Mouse (Mus musculus) stomach, embryonic 16.5 days (tissue): ENCODE results near the gene Bahcc1. TPM values are rescaled to one million over a fixed set of nuclear protein-coding genes. Genes with fewer than 3 reads are reported as not detected.
A peak's percentile ranks its signal among the peaks of the same experiment; 100 is the strongest.

Source experiments
- ATAC-seq: fragments of 200-750 bp; cut with Nextera tagmentation; 2 replicates; pipeline ENCODE4 v1.8.0; 2017; ENCODE audit warnings: moderate number of reproducible peaks, moderate TSS enrichment; ENCODE audit not compliant: insufficient read depth, low FRiP score
- H3K27ac ChIP-seq: fragments of 300-500 bp; sonication (generic); 2 replicates; pipeline ENCODE4 v1.5.1; 2014; ENCODE audit warnings: low read length
- H3K27me3 ChIP-seq: fragments of 300-500 bp; sonication (generic); 2 replicates; pipeline ENCODE4 v1.6.1; 2014; ENCODE audit warnings: low read length, control low read depth, mixed read lengths; ENCODE audit not compliant: control insufficient read depth, insufficient read depth
- H3K36me3 ChIP-seq: fragments of 300-500 bp; sonication (generic); 2 replicates; pipeline ENCODE4 v1.6.1; 2014; ENCODE audit warnings: low read length; ENCODE audit not compliant: control insufficient read depth, insufficient read depth
- H3K4me1 ChIP-seq: fragments of 300-500 bp; sonication (generic); 2 replicates; pipeline ENCODE4 v1.6.1; 2014; ENCODE audit warnings: low read length, control low read depth, mixed read lengths; ENCODE audit not compliant: control insufficient read depth, insufficient read depth
- H3K4me2 ChIP-seq: fragments of 300-500 bp; sonication (generic); 2 replicates; pipeline ENCODE4 v1.6.1; 2014; ENCODE audit warnings: low read depth, low read length, mixed read lengths
- H3K4me3 ChIP-seq: fragments of 300-500 bp; sonication (generic); replicated peaks from 2 replicates; pipeline ENCODE4 v1.5.1; 2014; ENCODE audit warnings: mild to moderate bottlenecking, low read length
- H3K9ac ChIP-seq: fragments of 300-500 bp; sonication (generic); 2 replicates; pipeline ENCODE4 v1.6.1; 2014; ENCODE audit warnings: low read length
- H3K9me3 ChIP-seq: fragments of 300-500 bp; sonication (generic); replicated peaks from 2 replicates; pipeline ENCODE4 v1.6.1; 2016; ENCODE audit warnings: low read length, control low read depth; ENCODE audit not compliant: control insufficient read depth
- WGBS: fragments of 180-500 bp; shearing (Covaris S2); extraction: QIAGEN DNeasy Blood & Tissue Kit; methylation state at CpG from one replicate; pipeline ENCODE4 v1.1.7; 2014; 5-methylcytosine and 5-hydroxymethylcytosine counted together
- polyA plus RNA-seq: library from polyadenylated mRNA; unstranded; fragments of >200 nt; fragmentation: Nextera tagmentation; extraction: Ambion mirVana; gene quantifications from 2 replicates; pipeline ENCODE4 v1.2.1, GENCODE M21; 2015

Bahcc1 gene
- polyA plus RNA-seq, 1 experiment from 2014 or later = 4.5 TPM

DNA sequence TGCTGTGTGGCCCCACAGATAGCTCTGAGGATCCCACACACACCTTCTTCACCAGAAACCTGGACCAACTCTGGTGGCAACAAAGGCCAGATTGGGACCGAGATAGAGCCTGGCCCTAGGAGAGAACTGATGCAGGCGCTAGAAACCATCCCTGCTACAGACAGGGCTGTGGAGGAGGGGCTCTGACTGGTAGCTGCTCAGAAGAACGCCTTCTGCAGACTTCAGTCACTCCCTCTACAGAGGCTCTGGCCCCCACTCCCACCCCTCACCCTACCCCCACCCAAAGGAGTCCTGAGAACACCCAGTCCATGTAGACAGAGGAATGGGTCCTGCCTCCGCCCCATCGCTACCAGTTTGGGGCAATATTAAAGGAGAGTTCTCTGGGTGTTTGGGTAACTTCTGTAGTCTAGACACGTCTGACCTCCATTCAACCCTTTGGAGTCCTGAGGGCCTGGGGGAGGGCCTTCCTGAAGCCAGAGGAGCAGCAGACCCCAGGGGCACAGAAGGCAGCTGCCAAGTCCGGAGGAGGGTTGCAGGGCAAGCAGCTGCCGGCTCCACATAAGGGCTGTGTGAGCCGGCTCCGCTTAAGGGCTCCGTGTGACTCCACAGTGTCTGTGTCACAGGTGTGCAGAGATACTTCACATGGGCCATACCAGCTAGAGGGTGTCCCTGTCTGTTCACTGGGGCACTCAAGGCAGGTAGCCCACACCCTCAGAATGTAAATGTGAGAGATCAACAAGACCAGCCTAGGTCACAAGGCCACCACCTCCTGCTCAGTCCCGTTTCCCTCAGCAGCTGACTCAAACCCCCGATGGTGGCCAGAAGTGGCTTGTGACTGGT lies 63.8 kb downstream of the Bahcc1 start:
- Histone ChIP-seq H3K9me3 (no peaks in the 10 kb centered on the region), H3K9ac (no peak overlapping the region), H3K27ac (no peak overlapping the region), H3K4me2 (no peak overlapping the region), H3K4me3 (no peak overlapping the region), H3K36me3 (no peaks in the 10 kb centered on the region), H3K27me3 (no peaks in the 10 kb centered on the region), H3K4me1 (no peaks in the 10 kb centered on the region; the same call in 1 of the 2 replicates)
- WGBS = 40% methylated on average over 13 of the region's 13 CpGs
- peak; percentile 15; the same call in 1 of the 2 replicates for ATAC-seq

DNA sequence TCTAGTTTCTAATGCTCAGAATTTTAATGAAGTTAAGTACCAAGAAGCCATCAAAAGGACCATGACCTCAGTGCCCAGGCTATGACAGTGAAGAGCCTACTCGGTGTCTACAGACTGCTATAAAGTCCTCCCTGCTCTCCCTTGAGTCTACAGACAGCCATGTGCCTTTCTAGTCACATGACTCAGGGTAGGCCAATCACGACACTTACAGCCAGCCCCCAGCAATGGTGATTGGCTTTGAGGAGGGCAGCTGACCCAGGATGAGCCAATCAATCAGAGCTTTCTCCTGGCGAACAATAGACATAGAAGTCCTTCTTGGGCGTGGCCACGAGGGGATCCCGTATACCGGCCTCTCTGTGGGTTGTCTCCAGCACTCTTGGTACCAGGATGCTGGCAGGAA lies 65.0 kb downstream of the Bahcc1 start:
- no peak overlapping the region for H3K27ac ChIP-seq
- no peak overlapping the region for H3K4me3 ChIP-seq
- H3K4me1 ChIP-seq = no peaks in the 10 kb centered on the region; the same call in 1 of the 2 replicates
- WGBS = 85% methylated on average over 7 of the region's 7 CpGs
- H3K27me3 ChIP-seq = no peaks in the 10 kb centered on the region
- no peak overlapping the region for H3K4me2 ChIP-seq
- H3K9me3 ChIP-seq = no peaks in the 10 kb centered on the region
- ATAC-seq = no peak
- no peaks in the 10 kb centered on the region for H3K36me3 ChIP-seq
- no peak overlapping the region for H3K9ac ChIP-seq

DNA sequence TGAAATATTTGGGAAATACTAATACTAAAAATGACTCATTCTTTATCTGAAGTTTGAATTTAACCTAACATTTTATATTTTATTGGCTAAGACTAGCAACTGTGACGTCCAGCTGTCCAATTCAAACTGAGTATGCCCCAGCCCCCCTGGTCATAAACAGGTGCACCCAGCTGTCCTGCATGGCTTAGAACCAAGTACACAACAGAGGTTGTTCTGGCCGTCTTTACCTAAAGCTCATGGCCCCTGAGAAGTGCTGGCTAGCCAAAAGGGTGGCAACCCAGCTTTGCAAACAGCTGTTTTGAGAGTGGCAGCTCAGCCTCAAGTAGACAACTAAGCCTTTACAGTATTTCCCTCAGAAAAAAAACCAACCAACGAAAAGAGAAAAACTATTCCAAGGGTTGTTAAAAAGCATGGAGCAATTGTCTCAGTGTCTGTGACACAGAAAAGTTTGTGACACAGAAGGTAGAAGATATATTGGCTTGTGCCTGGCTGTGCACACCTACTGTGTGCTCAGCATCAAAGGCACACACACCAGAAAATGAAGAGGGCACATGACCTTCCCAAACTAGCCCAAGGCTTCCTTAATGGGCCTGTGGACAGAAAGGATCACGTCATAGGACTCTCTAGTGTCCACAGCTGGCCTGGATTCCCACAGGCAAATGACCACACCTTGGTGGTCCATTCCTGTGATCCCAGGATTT lies 65.8 kb downstream of the Bahcc1 start:
- Histone ChIP-seq H3K4me2 (no peak overlapping the region), H3K27ac (no peak overlapping the region), H3K4me3 (no peak overlapping the region), H3K9ac (no peak overlapping the region), H3K36me3 (no peaks in the 10 kb centered on the region), H3K27me3 (no peaks in the 10 kb centered on the region), H3K4me1 (no peaks in the 10 kb centered on the region; the same call in 1 of the 2 replicates), H3K9me3 (no peaks in the 10 kb centered on the region)
- no peak for ATAC-seq
- WGBS = 61% methylated on average over 4 of the region's 4 CpGs

DNA sequence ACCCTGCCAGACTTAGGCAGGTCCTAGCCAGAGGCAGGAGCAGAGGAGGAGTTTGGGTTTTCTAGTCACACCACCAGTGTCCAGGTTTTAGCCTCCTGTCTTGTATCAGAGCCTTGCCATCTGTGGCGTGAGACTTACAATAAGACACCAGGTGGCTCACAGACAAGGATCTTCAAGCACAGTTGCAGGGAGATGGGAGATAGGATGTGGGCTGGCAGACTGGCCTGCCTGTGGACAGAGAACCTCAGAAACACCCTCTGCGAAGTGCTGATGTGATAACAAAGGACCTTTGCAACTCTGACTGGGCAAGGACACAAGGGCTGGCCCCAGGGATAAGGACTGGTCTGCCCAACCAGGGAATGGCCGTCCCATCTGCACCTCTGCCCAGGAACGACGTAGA lies 66.7 kb downstream of the Bahcc1 start:
- WGBS = 55% methylated on average over 5 of the region's 5 CpGs
- Histone ChIP-seq H3K27me3 (no peaks in the 10 kb centered on the region), H3K27ac (no peak overlapping the region), H3K9me3 (no peaks in the 10 kb centered on the region), H3K36me3 (no peaks in the 10 kb centered on the region), H3K9ac (no peak overlapping the region), H3K4me1 (peaks cover 3% of the 10 kb centered on the region), H3K4me2 (no peak overlapping the region), H3K4me3 (no peak overlapping the region)
- no peak for ATAC-seq

DNA sequence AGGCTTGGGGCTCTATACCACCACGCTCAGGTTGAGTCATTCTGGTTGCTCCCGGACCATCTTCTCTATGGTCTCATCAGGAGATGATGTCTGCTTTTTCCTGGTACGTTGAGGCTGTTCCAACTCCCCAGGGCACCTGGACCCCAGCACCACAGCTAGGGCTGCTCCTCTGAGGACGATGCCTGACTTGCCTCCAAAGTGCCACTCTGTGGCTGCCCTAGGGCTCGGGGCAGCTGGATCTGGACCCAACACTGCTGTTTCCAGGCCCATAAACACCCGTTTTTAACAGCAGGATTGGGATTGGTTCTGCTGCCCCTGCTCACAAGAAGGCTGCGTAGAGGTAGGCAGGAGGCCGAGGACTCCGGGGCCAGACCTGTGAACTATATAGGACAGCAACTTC lies 70.4 kb downstream of the Bahcc1 start:
- Histone ChIP-seq H3K36me3 (no peaks in the 10 kb centered on the region), H3K27me3 (peaks cover 3% of the 10 kb centered on the region; the same call in 1 of the 2 replicates), H3K9me3 (no peaks in the 10 kb centered on the region), H3K4me3 (no peak overlapping the region), H3K4me1 (peaks cover 31% of the 10 kb centered on the region), H3K9ac (no peak overlapping the region), H3K4me2 (no peak overlapping the region), H3K27ac (no peak overlapping the region)
- ATAC-seq = no peak
- WGBS = 89% methylated on average over 9 of the region's 9 CpGs

DNA sequence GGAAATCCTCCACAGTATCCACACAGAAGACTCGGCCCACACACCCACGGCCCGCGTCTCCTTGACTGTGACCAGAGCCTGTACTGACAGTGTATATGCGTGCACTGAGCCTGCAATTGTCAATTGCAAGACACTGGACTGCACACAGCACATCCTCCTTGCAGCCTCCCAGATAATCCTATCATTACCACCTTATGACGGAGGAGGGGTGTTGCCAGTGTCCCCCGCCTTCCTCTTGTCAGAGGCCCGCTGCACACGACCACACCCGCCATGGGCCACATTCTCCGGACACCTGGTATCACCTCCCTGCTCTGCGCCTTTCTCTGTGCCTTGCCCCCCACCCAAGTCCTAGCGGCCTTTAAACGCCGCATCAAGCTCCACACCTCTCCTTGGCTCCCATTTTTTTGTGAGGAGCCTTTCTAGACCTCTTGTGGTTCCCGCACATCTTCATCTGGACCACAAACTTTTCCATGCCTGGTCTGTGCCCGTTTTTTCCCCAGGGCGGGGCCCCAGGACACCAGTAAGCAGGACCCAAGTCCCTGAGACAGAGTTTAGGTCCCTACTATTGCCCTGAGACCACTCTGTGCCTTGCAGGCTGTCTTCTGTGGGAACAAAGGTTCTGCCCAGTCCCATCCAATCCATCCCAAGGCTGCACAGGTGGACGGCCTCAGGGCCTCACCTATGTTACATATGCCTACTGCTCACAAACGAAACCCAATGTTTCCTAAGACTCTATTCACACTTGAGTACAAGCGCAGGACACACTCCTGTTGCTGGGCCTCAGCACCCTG lies 71.0 kb downstream of the Bahcc1 start:
- ATAC-seq = no peak
- peaks cover 36% of the 10 kb centered on the region for H3K4me1 ChIP-seq
- H3K4me3 ChIP-seq = no peak overlapping the region
- H3K27me3 ChIP-seq = peaks cover 3% of the 10 kb centered on the region; the same call in 1 of the 2 replicates
- H3K4me2 ChIP-seq = no peak overlapping the region
- H3K9me3 ChIP-seq = no peaks in the 10 kb centered on the region
- no peak overlapping the region for H3K27ac ChIP-seq
- 87% methylated on average over 21 of the region's 21 CpGs for WGBS
- H3K9ac ChIP-seq = no peak overlapping the region
- no peaks in the 10 kb centered on the region for H3K36me3 ChIP-seq

DNA sequence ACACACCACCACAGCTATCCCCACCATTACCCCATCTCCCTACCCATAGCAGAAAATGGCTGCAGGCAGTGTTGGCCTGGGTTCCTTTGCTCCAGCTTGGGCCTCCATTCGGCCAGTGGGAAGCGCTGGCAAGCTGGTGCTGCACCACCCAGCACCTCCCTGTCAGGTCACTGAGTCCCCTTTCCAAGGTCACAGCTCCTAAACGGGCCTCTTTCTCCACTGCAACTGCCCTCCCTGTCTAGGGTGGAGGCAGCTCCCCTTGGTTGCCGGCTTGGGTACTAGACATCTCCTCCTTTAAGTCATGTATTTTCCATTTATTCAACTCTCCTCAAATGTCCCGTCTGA lies 71.6 kb downstream of the Bahcc1 start:
- H3K9ac ChIP-seq = no peak overlapping the region; the same call in 1 of the 2 replicates
- no peak overlapping the region for H3K27ac ChIP-seq
- H3K4me1 ChIP-seq = peaks cover 36% of the 10 kb centered on the region

DNA sequence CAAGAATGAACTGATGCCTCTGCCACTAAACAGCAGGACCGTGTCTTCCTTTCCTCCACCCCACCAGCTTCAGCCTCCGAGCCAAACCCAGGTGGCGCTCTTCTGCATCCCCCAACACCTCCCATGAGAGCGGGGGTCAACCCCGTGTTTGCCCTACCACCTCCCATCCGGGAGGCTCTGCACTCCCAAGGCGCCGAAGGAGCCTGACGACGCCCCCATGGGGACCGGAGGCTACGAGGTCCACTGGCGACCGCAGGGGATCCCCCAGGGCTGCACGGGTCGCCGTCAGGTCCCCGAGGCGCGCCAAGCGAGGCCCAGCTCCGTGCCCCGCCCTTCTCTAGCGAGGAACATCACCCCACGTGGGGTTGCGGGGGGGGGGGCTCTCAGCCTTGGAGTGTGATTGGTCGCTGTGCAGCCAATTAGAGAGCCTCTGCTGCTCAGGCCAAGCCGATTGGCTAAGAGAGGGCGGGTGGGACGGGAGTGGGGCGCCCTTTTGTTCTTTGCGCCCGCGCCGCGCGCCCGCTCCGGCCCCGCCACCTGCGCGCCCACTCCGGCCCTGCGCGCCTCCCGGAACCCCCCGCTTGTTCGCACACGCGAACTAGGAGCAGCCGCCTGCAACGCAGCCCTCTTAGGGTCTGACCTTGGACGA lies 72.3 kb downstream of the Bahcc1 start:
- H3K4me1 ChIP-seq = peaks cover 36% of the 10 kb centered on the region
- H3K4me3 ChIP-seq = peak overlapping the region; percentile 59
- under 1% methylated on average over 53 of the region's 53 CpGs for WGBS
- no peaks in the 10 kb centered on the region for H3K36me3 ChIP-seq
- H3K9me3 ChIP-seq = no peaks in the 10 kb centered on the region
- H3K27me3 ChIP-seq = peaks cover 3% of the 10 kb centered on the region; the same call in 1 of the 2 replicates
- H3K4me2 ChIP-seq = peak overlapping the region; percentile 95
- ATAC-seq = peak; percentile 93
- H3K27ac ChIP-seq = peak overlapping the region; percentile 75
- peak overlapping the region; percentile 82 for H3K9ac ChIP-seq

More for the DNA sequence above, 71.6 kb downstream of the Bahcc1 start:
- Histone ChIP-seq H3K9me3 (no peaks in the 10 kb centered on the region), H3K27me3 (peaks cover 3% of the 10 kb centered on the region; the same call in 1 of the 2 replicates), H3K4me2 (peak overlapping the region; percentile 95; the same call in 1 of the 2 replicates), H3K36me3 (no peaks in the 10 kb centered on the region), H3K4me3 (peak overlapping the region; percentile 59; the same call in 1 of the 2 replicates)
- 39% methylated on average over 5 of the region's 5 CpGs for WGBS
- no peak for ATAC-seq
